Mouse (Mus musculus): ENCODE data around the gene Psme1.

Gene Psme1

DNA sequence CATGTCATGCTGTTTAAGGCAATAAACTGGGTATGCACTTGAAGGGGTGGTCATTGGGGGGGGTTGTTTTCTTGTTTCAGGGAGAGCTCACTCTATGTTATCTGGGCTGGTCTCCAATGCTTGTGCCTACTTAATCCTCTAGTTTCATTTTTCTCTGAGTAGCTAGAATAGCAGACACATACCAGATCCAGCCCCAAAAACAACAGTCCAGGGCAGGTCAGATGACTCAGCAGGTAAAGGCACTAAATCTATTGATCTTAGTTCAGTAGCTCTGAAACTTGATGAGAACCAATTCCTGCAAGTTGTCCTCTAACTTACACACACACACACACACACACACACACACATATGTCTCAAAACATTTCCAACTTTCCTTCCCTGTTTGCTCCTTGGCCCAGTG lies 6.2 kb upstream of the Psme1 start:
- DNase-seq (ENCODE audit: low spot score in 2 of 2) = no peak

DNA sequence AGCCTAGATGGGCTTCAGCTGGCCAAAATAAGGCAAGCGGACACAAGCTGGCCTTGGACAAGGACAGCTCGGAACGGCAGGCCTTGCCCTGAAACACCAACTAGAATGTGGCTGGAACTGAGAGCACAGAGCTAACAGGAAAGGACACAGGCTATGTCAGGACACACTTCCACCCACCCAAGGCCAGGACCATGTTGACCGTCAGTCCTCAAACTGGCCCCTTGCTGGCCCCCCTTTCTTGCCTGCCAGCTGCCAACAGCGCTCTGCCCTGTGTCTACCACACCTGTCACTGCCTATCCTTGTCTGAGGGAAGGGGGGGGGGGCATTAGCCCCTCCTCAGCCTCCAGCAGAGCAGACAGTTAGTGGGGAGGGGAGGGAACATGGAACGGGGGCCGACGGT lies 2.6 kb upstream of the Psme1 start, which contains the start of gene Fitm1:
Gene Fitm1 (plus strand): TSS at position 316 of the 400 bp plus-strand sequence.
- no peak for DNase-seq (ENCODE audit: low spot score in 2 of 2)

DNA sequence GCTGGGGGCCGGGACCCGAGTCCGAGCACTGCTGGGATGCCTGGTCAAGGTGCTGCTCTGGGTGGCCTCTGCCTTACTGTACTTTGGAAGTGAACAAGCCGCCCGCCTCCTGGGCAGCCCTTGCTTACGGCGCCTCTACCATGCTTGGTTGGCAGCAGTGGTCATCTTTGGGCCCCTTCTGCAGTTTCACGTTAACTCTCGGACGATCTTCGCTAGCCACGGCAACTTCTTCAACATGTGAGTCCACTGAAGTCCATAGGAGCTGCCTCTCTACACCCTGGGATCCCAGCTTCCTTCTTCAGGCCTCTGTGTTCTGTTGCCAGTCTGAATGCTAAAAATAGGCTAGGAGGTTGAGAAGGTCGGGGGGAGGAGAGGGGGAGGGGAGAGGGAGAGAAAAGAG lies 2.2 kb upstream of the Psme1 start:
- DNase-seq (ENCODE audit: low spot score in 2 of 2) = no peak

DNA sequence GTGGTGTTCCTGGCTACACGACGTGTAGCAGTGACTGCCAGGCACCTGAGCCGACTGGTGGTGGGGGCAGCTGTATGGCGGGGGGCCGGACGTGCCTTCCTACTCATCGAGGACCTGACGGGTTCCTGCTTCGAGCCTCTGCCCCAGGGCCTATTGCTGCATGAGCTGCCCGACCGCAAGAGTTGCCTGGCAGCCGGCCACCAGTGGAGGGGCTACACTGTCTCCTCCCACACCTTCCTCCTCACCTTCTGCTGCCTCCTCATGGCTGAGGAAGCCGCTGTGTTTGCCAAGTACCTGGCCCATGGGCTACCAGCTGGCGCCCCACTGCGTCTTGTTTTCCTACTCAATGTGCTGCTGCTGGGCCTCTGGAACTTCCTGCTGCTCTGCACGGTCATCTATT lies 1.5 kb upstream of the Psme1 start:
- no peak for DNase-seq (ENCODE audit: low spot score in 2 of 2)

DNA sequence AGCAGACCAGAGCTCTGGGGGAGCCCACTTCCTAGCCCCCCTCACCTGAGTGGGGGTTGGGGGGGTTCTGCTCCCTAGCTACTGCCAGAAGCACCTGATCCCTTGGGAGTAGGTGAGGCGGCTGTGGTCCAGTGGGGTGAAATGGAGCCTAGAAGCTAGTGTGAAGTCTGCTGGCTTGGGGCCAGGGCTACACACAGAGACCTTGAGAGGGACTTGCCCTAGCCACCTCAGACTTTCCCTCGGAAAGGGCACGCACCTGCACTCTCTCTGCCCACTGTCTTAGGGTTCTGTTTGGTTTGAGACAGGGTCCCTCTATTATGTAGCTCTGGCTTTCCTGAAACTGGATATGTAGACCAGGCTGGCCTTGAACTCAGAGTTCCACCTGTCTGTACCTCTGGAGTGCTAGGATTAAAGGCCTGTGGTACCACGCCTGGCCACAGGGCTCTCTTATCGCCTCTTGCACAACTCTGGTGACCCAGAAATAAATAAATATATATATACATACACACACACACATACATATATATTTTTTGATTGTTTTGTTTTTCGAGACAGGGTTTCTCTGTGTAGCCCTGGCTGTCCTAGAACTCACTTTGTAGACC lies 846 bp downstream of the Psme1 start:
- peak; percentile 61 to 70 for DNase-seq (ENCODE audit: low spot score in 2 of 2)

DNA sequence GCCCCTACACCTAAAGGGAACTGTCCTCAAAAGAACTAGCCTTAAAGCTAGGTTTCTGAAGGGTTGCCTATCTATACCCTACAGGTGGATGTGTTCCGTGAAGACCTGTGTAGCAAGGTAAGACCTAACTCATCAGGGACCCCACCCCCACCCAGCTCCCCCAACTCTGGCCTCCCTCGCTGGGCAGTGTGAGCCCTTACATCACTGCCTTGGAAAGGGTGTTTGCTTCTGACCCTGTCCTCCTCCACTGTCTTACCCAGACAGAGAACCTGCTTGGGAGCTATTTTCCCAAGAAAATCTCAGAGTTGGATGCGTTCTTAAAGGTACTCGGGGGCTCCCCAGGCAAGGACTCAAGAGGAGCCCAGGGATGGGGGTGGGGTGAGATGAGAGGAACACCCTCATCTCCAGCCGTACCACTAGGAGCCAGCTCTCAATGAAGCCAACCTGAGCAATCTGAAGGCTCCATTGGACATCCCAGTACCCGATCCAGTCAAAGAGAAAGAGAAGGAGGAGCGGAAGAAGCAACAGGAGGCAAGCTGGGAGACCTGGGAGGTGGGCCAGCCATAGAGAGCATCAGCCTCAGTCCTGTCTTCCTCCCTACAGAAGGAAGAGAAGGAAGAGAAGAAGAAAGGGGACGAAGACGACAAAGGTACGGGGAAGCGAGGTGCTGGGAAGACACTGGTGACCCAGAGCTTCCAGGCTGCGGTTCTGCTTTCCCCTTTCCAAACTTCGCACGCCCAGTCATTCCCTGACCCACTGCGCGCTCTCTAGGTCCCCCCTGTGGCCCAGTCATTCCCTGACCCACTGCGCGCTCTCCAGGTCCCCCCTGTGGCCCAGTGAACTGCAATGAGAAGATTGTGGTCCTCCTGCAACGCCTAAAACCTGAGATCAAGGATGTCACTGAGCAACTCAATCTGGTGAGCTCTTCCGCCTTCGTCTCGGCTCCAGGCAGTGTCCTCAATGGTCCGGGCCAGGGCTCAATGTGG lies 1.9 kb downstream of the Psme1 start:
- no peak for DNase-seq (ENCODE audit: low spot score in 2 of 2)

DNA sequence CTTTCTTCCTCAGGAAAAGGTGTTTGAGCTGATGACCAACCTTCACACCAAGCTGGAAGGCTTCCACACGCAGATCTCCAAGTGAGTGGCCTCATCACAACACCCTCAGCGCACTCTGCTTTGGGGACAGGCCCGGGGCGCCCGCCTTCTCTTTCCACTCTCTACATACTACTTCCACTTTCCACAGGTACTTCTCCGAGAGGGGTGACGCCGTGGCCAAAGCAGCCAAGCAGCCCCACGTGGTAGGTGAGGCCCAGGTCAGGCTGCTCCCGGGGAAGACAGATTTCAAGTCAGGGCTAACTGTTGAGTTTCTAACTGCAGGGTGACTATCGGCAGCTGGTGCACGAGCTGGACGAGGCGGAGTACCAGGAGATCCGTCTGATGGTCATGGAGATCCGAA lies 2.8 kb downstream of the Psme1 start:
- DNase-seq (ENCODE audit: low spot score in 2 of 2) = peak in 1 of 2 experiments; percentile 33

DNA sequence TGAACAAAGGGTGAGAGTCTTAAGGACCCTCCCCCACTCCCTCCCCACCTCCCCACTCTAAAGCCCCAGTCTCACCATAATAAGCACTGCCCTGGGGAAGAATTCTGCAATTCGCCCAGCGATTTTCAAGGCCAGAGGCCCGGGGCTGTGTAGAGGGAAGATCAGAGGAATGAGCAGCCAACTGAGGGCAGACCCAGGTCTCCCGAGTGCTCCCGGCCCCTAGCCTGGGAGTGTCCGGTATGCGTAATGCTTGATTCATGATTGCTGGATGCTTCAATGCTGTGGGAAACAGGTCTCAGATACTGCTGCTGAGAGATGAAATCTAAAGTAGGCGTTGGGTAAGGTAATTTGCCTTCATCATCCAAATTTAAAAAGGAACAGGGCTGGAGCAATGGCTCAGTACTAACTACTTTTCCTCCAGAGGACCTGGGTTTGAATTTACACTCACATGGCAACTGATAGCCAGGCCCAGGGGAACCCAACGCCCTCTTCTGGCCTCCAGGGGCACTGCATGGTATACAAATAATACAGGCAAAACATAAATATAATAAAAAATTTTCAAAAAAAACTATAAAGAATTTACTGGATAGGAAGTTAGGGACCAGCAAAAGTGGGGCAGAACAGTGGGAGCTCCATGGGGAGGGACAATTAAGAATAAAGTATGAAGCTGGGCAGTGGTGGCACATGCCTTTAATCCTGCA lies 4.2 kb downstream of the Psme1 start:
- DNase-seq (ENCODE audit: low spot score in 2 of 2) = no peak

DNA sequence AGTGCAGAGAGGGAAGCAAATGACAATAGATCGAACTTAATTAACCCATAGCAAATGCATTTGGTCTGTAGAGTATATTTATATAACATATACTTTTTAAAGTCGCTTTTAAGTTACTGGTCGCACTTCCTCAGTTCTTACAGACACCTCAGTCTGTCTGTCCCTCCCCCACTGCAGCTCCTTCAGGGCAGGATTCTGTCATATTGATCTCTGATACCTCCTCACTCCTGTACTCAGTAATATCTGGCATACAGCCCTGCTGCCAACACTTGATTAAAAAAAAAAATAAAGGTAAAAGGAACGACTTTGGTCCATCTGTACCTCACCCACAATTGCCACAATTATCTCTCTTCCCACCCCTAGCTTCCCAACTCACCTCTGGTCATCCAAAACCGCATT lies 6.4 kb downstream of the Psme1 start:
- no peak for DNase-seq (ENCODE audit: low spot score in 2 of 2)

DNA sequence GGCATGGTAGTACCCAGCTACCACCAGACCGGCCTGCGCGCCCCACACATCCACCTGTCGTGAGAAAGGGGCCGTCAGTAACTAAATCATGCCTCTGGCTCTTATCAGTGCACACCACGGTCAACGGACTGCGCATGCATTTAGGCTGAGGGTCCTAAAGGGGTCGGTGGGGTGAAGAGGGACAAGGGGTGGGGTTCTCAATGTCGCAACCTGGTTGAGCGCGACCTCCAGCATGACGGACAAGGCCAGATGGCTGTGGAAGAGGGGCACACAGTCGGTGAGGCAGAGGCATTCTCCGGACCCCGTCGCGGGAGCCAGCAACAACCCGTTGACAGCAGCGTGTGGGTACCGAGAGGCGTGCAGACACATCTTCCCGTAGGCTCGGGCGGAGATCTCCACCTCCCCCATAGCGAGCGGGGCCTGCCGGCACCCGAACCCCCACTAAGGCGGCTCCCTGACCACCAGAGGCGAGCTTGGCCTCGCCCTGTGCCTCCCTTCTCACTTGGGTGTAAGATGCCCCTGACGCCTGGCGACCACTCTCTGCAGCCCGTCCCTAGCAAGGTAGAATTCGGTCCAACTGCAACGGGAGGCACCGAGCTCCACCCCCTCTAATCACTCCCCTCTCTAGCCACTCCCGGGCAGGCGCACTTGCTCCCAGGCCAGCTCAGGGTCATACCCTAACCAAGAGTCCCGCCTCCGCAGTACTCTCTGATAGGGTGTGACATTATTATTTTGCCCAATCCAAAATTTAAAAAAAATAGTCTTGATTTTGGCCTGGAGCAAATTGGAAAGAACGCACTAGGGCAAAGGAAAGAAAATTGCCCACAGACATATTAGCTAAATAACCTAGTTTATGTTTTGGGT lies 7.0 kb downstream of the Psme1 start, which contains the start of gene Emc9:
Gene Emc9 (minus strand): TSS at position 601 of the 864 bp plus-strand sequence.
- DNase-seq (ENCODE audit: low spot score in 2 of 2) = peak; percentile 77 to 78

DNA sequence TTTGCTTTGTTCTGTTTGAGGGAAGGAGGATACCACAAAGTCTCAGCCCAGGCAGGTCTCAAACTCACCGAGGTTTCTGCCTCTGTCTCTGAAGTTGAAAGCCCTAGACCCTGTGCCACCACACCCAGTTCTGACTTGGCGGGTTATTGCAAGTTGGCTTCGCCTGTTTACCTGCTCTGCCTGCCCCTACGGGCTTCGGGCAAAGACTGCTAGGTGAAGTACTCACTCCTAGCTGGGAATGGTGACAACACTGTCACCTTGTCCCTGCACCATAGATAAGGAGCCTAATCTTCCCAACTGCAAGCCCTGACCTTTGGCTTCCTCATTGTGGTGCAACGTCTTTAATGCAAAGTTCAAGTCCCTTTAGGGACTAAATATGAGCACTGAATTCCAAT lies 7.6 kb downstream of the Psme1 start:
- no peak for DNase-seq (ENCODE audit: low spot score in 2 of 2)

DNA sequence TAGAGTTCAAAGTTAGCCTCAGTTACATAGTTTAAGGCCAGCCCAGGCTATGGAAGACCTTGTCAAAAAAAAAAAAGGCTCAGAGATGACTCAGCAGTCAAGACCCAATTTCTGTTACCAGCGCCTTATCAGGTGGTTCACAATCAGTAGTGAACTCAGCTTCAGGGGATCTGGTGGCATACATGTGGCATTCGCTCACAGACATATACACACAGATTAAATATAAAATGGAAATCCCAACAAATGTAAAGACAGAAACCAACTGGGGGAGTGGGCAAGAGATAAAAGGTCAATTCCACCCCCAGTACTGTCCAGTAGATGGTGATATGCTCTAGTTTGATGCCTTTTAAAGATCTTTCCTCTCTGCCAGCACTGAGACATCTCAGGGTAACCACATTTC lies 8.2 kb downstream of the Psme1 start:
- no peak for DNase-seq (ENCODE audit: low spot score in 2 of 2)

DNA sequence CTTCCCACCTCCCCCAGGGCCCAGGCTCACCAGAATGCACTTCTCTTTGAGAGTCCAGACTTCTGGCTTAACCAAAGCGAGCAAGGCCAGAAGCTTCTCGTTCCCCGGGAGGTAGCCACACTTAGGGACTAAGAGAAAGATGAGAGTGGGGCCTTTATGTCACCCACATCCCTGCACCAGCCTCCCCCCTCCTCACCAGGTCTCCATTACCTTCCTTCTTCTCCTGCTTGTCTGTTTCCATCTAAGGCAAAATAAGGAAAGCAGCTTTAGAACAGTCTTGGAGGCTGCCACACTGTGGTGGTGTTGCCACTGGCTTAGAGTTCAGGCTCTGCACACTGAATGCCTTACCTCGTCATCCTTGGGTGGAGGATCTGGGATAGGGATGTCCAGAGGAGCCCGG lies 11.3 kb downstream of the Psme1 start:
- DNase-seq (ENCODE audit: low spot score in 2 of 2) = no peak

DNA sequence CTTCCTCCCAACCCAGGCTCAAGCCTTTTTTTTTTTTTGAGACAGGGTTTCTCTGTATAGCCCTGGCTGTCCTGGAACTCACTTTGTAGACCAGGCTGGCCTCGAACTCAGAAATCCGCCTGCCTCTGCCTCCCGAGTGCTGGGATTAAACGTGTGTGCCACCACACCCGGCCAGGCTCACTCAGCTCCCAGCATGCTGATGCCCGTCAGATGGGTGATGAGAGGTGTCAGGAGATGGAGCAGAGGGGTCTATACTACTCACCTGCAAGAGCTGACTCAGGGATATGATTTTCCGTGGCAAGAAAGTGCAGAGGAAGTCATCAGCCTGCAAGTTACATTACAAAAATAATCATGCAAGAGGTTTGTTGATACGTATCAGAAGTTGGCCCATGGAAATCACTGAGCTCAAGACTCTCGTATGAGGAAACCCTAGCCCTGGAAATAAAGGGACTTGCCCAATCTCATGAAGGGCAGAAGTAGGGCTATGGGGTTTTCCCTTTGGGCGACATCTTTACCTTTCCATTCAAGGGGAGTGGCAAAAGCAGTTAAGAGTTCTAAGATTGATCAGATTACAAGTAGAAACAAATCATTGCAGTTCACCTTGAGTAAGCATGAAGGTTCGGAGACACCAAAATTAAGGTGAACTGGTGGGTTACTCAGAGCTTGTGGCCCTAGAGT lies 12.0 kb downstream of the Psme1 start:
- no peak for DNase-seq (ENCODE audit: low spot score in 2 of 2)

DNA sequence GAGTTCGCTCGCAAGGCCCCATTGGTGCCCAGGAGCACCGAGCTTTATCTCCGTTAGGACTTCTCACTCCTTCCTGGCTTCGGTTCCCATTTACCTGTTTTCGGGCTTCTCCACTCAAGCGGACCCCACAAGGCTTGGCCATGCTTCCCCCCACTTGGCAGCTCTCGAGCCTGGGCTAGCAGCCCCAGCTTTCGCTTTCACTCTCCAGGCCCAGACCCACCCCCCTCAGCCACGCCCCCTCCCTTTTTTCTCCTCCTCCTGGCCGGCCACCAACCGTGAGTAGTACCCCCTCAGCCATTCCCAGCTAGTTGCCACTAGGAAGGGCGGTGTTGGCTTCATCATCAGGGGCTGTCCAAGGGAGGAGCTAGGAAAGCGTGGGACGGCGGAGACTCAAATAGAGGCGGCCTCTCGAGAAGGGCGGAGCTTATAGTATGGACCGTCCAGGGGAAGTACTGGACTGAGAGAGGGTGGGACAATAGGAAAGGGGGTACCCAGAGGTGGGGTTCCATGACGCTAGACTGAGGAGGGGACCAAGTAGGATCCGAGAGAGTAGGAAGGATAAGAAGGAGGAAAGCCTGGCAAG lies 12.9 kb downstream of the Psme1 start, which contains the start of gene Psme2:
Gene Psme2 (minus strand): TSS at position 366 of the 583 bp plus-strand sequence.
- DNase-seq (ENCODE audit: low spot score in 2 of 2) = peak; percentile 96 to 98

DNA sequence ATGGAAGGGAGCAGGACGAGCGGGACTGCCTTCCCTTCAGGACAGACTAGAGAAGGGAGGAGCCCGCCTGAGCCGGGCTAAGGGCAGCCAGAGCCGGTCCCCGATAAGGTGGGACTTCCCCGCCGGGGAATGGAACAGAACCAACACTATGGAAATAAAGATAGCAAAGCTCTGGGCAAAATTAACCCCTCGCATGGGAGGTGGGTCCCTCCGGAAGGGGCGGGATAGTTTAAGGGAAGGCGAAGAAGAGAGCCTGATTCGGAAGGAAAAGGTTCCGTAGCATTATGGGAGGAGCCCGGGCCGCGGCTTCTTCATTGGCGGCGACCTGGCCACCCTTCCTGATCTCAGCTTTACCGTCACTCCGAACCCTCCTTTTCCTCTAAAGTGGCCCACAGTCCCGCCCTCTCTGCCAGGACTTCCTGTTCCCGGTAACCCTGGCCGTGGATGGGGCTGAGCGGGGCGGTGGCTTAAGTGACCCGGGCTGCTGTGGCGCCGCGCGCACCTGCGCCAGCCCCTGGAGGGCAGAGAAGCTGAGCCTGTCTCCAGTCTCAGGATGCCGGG lies 13.5 kb downstream of the Psme1 start, which contains the start of gene Rnf31:
Gene Rnf31 (plus strand): TSS at position 378 of the 561 bp plus-strand sequence.
- peak; percentile 95 to 97 for DNase-seq (ENCODE audit: low spot score in 2 of 2)

DNA sequence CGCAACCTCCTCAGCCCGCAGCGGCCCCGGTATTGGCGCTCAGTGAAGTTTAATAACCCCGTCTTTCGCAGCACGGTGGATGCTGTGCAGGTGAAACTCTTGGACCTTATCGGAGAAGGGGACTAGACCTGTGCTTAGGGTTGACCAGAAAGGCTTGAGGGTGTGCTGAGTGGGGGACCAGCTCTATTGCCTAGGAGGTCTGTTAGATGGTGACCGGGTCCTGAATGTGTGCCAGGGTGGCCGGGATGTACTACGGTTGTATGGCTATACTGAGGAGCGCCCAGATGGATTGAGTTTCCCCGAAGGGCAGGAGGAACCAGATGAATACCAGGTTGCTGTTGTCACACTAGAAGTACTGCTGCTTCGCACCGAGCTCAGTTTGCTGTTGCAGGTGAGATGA lies 14.3 kb downstream of the Psme1 start:
- no peak for DNase-seq (ENCODE audit: low spot score in 2 of 2)

DNA sequence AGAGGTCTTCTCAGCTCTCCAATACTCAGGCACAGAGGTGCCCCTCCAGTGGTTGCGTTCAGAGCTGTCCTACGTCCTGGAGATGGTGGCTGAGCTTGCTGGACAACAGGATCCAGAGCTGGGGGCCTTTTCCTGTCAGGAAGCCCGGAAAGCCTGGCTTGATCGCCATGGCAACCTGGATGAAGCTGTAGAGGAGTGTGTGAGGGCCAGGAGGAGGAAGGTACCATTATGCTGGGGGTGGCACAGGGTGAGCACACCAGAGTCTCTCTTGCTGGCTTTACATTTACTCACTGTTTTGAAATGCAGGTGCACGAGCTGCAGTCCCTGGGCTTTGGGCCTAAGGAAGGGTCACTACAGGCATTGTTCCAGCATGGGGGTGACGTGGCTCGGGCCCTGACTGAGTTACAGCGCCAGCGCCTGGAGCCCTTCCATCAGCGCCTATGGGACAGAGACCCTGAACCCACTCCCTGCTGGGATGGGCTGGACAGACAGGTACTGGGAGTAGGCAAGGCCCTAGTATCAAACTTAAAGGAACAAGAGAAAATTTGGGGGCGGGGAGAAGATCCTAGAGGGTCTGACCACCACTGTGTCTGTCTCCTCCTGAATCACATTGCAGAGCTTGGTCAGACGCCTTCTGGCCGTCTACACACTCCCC lies 18.2 kb downstream of the Psme1 start:
- DNase-seq (ENCODE audit: low spot score in 2 of 2) = peak; percentile 70 to 77

Data from right cerebral cortex, postnatal 10 days (tissue).